Mouse (Mus musculus) embryonic facial prominence, embryonic 11.5 days (tissue): ENCODE measurements around the gene Zranb3. TPM values are rescaled to one million over a fixed set of nuclear protein-coding genes. Genes with fewer than 3 reads are reported as not detected.

Experiments used
- ATAC-seq: fragments of 200-750 bp; cut with Nextera tagmentation; replicated peaks from 2 replicates; pipeline ENCODE4 v1.8.0; 2017; ENCODE audit warnings: low read depth; ENCODE audit not compliant: insufficient number of reproducible peaks, low FRiP score, low TSS enrichment
- DNase-seq: peaks from one replicate; pipeline ENCODE4 v3.0.0-alpha.2; 2015; ENCODE audit warnings: low spot score
- H3K27ac ChIP-seq: fragments of 300-500 bp; sonication (generic); replicated peaks from 2 replicates; pipeline ENCODE4 v1.5.1; 2014; ENCODE audit warnings: mild to moderate bottlenecking, low read depth, low read length, control low read depth
- H3K27me3 ChIP-seq: fragments of 300-500 bp; sonication (generic); 2 replicates; pipeline ENCODE4 v1.6.1; 2014; ENCODE audit warnings: mild to moderate bottlenecking, low read length, moderate library complexity, mixed read lengths; ENCODE audit not compliant: control insufficient read depth, insufficient read depth
- H3K36me3 ChIP-seq: fragments of 300-500 bp; sonication (generic); replicated peaks from 2 replicates; pipeline ENCODE4 v1.6.1; 2014; ENCODE audit warnings: low read depth, mild to moderate bottlenecking, low read length, moderate library complexity, mixed read lengths; ENCODE audit not compliant: control insufficient read depth, insufficient read depth
- H3K4me1 ChIP-seq: fragments of 300-500 bp; sonication (generic); 2 replicates; pipeline ENCODE4 v1.6.1; 2014; ENCODE audit warnings: low read length, mixed read lengths; ENCODE audit not compliant: control insufficient read depth, insufficient read depth
- H3K4me2 ChIP-seq: fragments of 300-500 bp; sonication (generic); 2 replicates; pipeline ENCODE4 v1.6.1; 2014; ENCODE audit warnings: low read depth, mild to moderate bottlenecking, control low read depth, low read length, moderate library complexity
- H3K4me3 ChIP-seq: fragments of 300-500 bp; sonication (generic); 2 replicates; pipeline ENCODE4 v1.5.1; 2014; ENCODE audit warnings: low read depth, low read length, control low read depth
- H3K9ac ChIP-seq: fragments of 300-500 bp; sonication (generic); replicated peaks from 2 replicates; pipeline ENCODE4 v1.6.1; 2014; ENCODE audit warnings: mild to moderate bottlenecking, control low read depth, low read length
- H3K9me3 ChIP-seq: fragments of 300-500 bp; sonication (generic); replicated peaks from 2 replicates; pipeline ENCODE4 v1.6.1; 2016; ENCODE audit warnings: mild to moderate bottlenecking, low read length, inconsistent platforms, mixed read lengths; ENCODE audit not compliant: control insufficient read depth
- WGBS: fragments of 180-500 bp; shearing (Covaris S2); extraction: QIAGEN DNeasy Blood & Tissue Kit; methylation state at CpG from one replicate; pipeline ENCODE4 v1.1.7; 2014; 5-methylcytosine and 5-hydroxymethylcytosine counted together
- polyA plus RNA-seq: library from polyadenylated mRNA; unstranded; fragments of >200 nt; fragmentation: Nextera tagmentation; extraction: Ambion mirVana; gene quantifications from 2 replicates; pipeline ENCODE4 v1.2.1, GENCODE M21; 2014

The Zranb3 gene
- polyA plus RNA-seq, 1 experiment from 2014 or later, result 17.5 TPM

DNA sequence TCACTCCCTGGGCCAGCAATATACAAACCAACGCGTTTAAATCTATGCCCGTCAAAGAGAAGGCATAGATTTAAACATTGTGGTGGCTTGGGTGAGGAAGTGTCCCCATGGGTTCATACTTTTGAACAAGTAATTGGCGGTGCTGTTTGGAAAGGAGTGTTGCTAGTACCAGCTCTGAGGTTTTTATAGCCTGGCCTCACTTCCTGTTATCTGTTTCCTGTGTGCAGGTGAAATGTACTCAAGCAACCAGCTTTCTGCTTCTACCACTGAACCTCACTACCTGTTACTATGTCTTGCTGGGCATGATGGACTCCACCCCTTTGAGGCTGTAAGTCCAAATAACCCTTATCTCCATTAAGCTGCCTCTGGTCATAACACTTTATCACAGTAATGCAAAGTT lies 45.6 kb downstream of the Zranb3 start:
- H3K4me1 ChIP-seq, result no peaks in the 10 kb centered on the region
- no peaks in the 10 kb centered on the region for H3K27me3 ChIP-seq
- H3K9ac ChIP-seq, result no peak overlapping the region
- no peak overlapping the region for H3K4me2 ChIP-seq
- WGBS, result 94% methylated on average over 4 of the region's 4 CpGs
- H3K36me3 ChIP-seq, result no peaks in the 10 kb centered on the region; the same call in 1 of the 2 replicates
- H3K9me3 ChIP-seq, result no peaks in the 10 kb centered on the region
- DNase-seq, result no peak
- H3K27ac ChIP-seq, result no peak overlapping the region
- no peak overlapping the region for H3K4me3 ChIP-seq
- ATAC-seq, result no peak

DNA sequence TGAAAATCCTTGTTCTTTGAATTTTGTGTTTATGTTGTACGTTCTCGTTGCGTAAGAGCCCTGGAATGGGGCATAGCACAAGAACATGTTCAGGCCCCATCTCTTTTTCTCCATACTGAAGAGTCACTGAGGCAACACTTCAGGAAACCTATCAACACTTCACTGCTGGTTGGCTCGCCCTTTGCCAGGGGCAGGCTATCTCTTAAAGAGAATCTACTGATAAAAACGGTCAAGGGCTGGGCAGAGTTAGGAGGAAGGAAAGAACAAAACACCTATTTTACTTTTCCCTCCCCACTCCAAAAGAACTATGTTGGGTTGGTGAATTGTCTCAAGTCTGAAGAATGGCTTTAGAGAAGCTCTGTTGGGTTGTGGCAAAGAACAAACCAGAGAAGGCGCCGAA lies 55.9 kb downstream of the Zranb3 start:
- Histone ChIP-seq H3K27me3 (no peaks in the 10 kb centered on the region), H3K4me2 (no peak overlapping the region), H3K27ac (no peak overlapping the region), H3K9ac (no peak overlapping the region), H3K4me3 (no peak overlapping the region), H3K9me3 (no peaks in the 10 kb centered on the region), H3K4me1 (no peaks in the 10 kb centered on the region), H3K36me3 (no peaks in the 10 kb centered on the region)
- 94% methylated on average over 7 of the region's 7 CpGs for WGBS
- ATAC-seq (no peak), DNase-seq (no peak)

GRCm38 (mm10) chr1:128046455-128046854 lies 56.4 kb downstream of the Zranb3 start:
- DNase-seq (no peak), ATAC-seq (no peak)
- Histone ChIP-seq H3K27ac (no peak overlapping the region), H3K4me3 (no peak overlapping the region), H3K9ac (no peak overlapping the region), H3K27me3 (no peaks in the 10 kb centered on the region), H3K36me3 (no peaks in the 10 kb centered on the region), H3K4me2 (no peak overlapping the region), H3K9me3 (no peaks in the 10 kb centered on the region), H3K4me1 (no peaks in the 10 kb centered on the region)
- 89% methylated on average over 2 of the region's 2 CpGs for WGBS

GRCm38 (mm10) chr1:128044181-128044580 lies 58.7 kb downstream of the Zranb3 start:
- H3K9ac ChIP-seq, result no peak overlapping the region
- no peaks in the 10 kb centered on the region for H3K4me1 ChIP-seq
- H3K9me3 ChIP-seq, result no peaks in the 10 kb centered on the region
- no peaks in the 10 kb centered on the region for H3K27me3 ChIP-seq
- no peak for DNase-seq
- WGBS, result 92% methylated on average over 4 of the region's 4 CpGs
- H3K27ac ChIP-seq, result no peak overlapping the region
- no peak overlapping the region for H3K4me2 ChIP-seq
- H3K36me3 ChIP-seq, result no peaks in the 10 kb centered on the region
- no peak for ATAC-seq
- no peak overlapping the region for H3K4me3 ChIP-seq

- WGBS, result 90% methylated on average over 6 of the region's 6 CpGs
- Histone ChIP-seq H3K4me1 (no peaks in the 10 kb centered on the region), H3K9me3 (no peaks in the 10 kb centered on the region), H3K4me2 (no peak overlapping the region), H3K4me3 (no peak overlapping the region), H3K9ac (no peak overlapping the region), H3K27ac (no peak overlapping the region), H3K27me3 (no peaks in the 10 kb centered on the region), H3K36me3 (no peaks in the 10 kb centered on the region)
- DNase-seq, result no peak
- ATAC-seq, result no peak
These were observed 66.6 kb downstream of the Zranb3 start for GRCm38 (mm10) chr1:128036296-128036695.

DNA sequence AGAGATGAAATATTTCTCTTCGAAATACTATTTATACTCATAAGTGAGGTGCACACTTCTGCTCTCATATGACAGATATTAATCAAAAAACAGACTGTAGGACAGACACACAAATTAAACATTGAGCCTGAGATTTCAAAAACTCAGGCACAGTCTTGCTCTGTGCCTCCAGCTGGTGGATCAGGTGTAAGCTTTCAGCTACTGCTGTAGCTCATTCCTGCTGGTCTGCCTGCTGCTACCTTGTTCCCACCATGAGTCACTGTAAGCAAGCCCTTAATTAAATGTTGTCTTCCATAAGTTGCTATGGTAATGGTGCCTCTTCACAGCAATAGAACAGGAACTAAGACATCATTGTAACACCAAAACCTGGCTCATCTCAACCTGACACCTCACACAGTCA lies 70.7 kb downstream of the Zranb3 start:
- no peak overlapping the region for H3K4me3 ChIP-seq
- no peak overlapping the region for H3K9ac ChIP-seq
- no peak for DNase-seq
- no peaks in the 10 kb centered on the region for H3K27me3 ChIP-seq
- 95% methylated on average over 1 of the region's 1 CpGs for WGBS
- H3K4me2 ChIP-seq, result no peak overlapping the region
- H3K36me3 ChIP-seq, result no peaks in the 10 kb centered on the region
- ATAC-seq, result no peak
- H3K27ac ChIP-seq, result no peak overlapping the region
- H3K9me3 ChIP-seq, result no peaks in the 10 kb centered on the region
- H3K4me1 ChIP-seq, result no peaks in the 10 kb centered on the region

- Histone ChIP-seq H3K27me3 (no peaks in the 10 kb centered on the region), H3K4me1 (no peaks in the 10 kb centered on the region), H3K4me2 (no peak overlapping the region), H3K36me3 (no peaks in the 10 kb centered on the region), H3K9ac (no peak overlapping the region), H3K4me3 (no peak overlapping the region), H3K27ac (no peak overlapping the region), H3K9me3 (no peaks in the 10 kb centered on the region)
- ATAC-seq (no peak), DNase-seq (no peak)
- 90% methylated on average over 2 of the region's 2 CpGs for WGBS
These were observed 71.3 kb downstream of the Zranb3 start for GRCm38 (mm10) chr1:128031524-128031923.

- H3K4me1 ChIP-seq, result no peaks in the 10 kb centered on the region
- no peak for ATAC-seq
- no peak overlapping the region for H3K4me2 ChIP-seq
- no peak overlapping the region for H3K27ac ChIP-seq
- no peak for DNase-seq
- no peak overlapping the region for H3K4me3 ChIP-seq
- no peaks in the 10 kb centered on the region for H3K27me3 ChIP-seq
- no peak overlapping the region for H3K9ac ChIP-seq
- 96% methylated on average over 4 of the region's 4 CpGs for WGBS
- H3K36me3 ChIP-seq, result no peaks in the 10 kb centered on the region
- no peaks in the 10 kb centered on the region for H3K9me3 ChIP-seq
These were observed 78.3 kb downstream of the Zranb3 start for GRCm38 (mm10) chr1:128024363-128025114.
